Mouse (Mus musculus) liver, postnatal 0 days (tissue): Measurements from ENCODE around the gene Bcl2l1.
A peak's percentile ranks its signal among the peaks of the same experiment; 100 is the strongest.

Source experiments
- CTCF ChIP-seq: sonication (generic); IDR thresholded peaks from 2 replicates; pipeline ENCODE4 v1.5.1; 2016; ENCODE audit warnings: antibody characterized with exemption, low read depth
- EP300 ChIP-seq: IDR thresholded peaks from 2 replicates; pipeline ENCODE4 v1.6.1; 2016; ENCODE audit warnings: antibody characterized with exemption, low read depth, mild to moderate bottlenecking

GRCm38 (mm10) chr2:152804408-152805110 is 27.0 kb downstream of the Bcl2l1 start:
- TF ChIP-seq CTCF, result no peak
- TF ChIP-seq EP300, result peak; percentile 39; the same call in 1 of the 2 replicates
